Mouse (Mus musculus) CD4-positive, CD25-positive, alpha-beta regulatory T cell, adult 2 months (primary cell): ENCODE measurements around the gene E330034G19Rik.
A peak's percentile ranks its signal among the peaks of the same experiment; 100 is the strongest.
"Not testable (repeated sequence)": the region's sequence is repeated elsewhere in the genome, so short reads cannot be mapped to it uniquely, and the experiment has no call there.

Experiments
- DNase-seq: peaks from one replicate; pipeline ENCODE4 v3.0.0-alpha.2; 2012; ENCODE audit warnings: low read depth, low spot score

E330034G19Rik gene

DNA sequence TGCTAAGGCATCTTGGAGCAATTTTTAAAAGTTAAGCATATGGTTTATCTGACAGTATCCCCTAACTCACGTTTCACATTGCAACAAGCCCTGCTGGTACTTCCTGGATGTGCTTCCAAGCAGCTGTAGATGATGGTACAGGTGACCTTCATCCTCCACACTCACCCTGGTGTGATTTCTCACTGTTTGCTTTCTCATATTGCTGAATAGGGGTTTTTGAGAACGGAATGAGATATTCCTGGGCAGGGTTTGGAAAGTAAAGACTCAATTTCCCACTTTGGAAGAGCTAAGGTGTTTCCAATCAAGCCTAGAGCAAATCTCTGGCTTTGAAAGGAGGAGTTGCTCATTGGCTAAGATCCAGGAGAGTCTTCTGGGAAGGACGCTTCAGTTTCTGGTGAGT is at the start of gene E330034G19Rik:
Gene E330034G19Rik (plus strand): TSS at position 301 of the 400 bp plus-strand sequence.
- DNase-seq = no peak

DNA sequence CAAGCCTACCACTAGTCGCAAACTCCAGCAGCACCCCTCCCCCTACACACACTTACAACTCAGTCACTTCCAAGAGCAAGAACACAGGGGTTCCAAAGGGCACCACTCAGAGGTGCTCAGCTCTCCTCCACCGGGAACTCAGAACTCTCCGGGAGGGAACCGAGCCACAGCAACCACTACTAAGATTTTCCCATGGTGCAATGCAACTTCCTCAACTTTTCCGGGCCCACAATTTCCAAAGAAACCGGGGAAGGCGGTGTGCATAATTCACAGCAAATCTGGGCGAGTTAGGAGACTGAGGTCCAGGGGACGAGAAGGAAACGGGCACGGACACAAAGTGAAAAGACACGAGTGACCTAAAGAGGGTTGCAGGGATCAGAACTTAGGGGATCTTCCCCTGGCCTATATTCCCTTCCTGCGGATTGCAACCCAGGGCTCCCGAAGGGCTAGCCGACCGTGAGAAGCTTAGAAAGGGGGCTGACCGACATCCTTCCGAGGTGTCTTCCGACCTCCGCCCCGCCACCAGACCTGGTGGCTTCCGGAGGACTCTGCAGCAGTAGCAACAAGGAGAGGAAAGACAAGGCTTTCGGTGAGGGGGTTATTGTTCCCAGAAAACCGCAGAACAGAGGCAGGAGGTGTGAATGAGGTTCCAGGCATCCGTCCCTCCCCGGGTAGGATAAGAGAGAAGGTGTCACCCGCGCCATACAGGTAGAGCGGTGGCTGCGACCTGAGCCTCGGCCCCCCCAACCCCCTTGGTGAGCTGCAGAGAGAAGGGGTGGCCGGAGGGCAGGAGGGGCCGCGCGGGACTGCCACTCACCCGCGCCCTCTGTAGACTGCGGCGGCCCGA is 48.5 kb upstream of the E330034G19Rik start:
- DNase-seq = no peak

DNA sequence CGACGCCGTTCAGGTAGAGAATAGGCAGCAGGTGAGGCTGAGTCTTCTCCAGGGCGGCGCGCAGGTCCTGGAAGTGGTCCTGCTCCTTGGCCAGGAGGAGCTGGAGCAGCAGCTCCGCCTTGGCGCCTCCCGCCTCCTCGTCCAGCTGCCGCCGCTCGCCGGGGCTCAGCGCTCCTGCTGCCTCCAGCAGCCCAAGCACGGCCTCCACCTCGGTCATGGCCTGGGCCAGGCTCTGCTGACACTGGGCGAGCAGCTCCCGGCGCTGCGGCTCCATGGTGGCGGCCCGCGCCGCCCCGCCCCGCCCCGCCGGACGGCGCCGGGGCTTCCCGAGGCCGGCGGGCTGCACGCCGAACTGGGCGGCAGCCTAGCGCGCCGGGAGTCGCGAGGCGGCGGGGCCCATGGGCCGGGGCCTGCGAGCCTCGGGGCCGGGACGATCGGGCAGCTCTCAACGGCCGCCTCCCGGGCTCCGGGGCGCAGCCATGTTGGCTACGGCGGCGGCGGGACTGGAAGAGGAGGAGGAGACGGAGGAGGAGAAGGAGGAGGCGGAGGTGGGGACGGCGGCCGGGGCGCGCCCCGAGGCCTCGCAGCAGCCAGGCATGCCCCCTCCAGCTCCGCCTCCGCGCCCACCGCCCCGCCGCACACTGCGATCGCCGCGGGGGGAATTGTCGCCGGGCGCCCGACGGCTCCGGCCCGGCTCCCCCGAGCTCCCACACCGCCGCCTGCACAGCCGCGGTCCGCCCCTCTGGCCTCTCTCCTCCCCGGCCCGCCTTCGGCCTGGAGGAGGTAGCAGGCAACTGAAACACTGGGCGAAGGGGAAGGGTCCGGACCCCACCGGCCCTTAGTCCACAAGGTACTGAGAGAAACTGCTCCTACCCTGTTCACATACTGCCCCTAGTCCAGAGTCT is 47.6 kb upstream of the E330034G19Rik start, which contains the start of gene Dlg5:
Gene Dlg5 (minus strand): TSS at position 744 of the 905 bp plus-strand sequence.
- no peak for DNase-seq

DNA sequence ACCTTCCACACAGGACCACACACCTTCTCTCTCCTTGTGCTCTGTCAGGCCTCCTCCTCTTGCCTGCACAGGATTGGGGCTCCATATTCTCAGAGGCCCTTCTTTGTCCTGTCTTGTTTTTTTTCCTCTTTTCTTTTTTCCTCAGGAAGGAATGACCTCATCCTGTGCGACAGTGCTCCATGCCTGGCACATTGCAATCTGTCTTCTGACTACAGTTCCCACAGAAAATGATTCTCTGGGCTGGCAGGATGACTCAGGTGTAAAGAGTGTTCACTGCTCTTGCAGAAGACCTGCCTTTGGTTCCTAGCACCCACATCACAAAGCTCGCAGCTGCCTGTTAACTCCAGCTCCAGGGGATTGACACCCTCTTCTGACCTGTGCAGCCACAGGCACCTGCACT is 43.1 kb upstream of the E330034G19Rik start:
- no peak for DNase-seq

DNA sequence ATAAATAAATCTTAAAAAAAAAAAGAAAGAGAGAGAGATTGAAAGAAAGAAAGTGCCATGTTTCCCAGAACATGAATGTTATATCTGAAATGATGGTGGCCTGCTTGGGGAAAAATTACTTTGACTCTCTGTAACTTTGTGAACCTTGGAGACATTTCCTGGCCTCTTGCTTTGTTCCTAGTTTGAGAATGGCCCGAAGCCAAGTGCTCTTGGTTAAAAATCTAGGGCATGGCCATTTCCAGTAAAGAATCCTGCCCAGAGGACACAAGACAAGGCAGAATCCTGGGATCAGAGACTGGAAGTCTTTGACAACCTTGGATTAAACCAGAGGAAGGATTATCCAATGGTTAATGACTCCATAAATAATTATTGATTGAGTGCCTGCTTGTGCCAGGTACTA is 41.7 kb upstream of the E330034G19Rik start:
- DNase-seq = no peak

DNA sequence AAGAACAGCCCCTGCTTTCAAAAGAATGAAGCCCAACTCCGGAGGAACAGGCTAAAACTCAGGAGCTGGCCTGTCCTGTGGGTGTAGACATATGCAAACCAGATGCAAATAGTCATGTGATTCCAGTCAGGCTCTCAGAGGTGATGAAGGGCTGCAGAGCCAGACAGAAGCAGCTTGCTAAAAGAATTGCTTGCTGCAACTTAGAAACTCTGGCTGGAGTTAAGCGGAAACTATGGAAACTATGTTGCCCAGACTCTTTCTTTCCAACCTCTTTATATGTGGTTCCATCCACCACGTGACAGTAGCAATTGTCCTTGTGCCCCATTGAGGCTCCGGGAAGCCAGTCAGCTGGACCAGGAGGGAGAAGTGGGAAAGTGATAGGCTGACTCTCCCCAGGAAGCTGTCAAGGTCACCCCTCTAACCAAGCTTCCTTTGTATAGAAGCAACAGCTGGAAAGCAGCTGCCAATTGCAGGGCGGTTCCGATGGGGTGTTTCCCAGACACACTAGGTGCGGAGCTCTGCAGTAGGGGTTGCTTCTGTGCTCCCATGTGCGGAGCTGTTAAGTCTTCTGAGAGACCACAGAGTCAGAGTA is 39.3 kb upstream of the E330034G19Rik start:
- DNase-seq = no peak

DNA sequence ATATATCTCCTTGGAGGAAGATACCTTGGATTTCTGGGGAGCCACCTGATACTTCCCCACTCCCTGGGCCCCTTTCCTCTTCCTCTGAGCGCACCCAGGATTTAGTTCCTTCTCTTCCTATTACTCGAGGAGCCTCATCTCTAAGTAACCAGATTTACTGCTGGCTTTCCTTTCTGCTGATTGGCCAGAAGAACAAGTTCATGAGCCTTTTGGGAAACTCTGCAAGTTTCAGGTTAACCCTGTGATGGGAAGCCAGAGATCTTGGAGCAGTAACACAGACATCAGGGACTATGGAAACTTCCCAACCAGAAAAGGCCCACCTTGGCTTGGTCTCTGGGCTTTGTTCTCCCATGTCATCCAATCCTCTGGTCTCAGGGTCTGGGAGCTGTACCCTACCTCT is 37.1 kb upstream of the E330034G19Rik start:
- no peak for DNase-seq

DNA sequence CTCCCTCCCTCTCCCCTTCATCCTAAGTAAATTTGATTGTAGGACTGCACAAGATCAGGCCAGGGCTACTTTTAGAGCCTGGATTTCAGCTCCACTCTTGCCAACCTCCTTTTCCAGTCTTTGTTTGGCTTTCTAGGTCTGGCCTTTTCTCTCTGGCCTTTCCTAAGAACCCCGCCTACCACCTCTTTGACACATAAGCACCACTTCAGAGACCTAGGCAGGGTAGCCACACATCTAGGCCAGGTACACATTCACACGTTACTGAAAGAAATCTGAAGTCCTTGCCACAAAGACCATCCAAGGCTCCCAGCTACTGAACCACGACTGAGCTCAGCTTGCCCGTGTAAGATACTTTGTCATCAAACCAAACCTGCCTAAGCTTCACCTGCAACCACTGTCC is 32.6 kb upstream of the E330034G19Rik start:
- no peak for DNase-seq

DNA sequence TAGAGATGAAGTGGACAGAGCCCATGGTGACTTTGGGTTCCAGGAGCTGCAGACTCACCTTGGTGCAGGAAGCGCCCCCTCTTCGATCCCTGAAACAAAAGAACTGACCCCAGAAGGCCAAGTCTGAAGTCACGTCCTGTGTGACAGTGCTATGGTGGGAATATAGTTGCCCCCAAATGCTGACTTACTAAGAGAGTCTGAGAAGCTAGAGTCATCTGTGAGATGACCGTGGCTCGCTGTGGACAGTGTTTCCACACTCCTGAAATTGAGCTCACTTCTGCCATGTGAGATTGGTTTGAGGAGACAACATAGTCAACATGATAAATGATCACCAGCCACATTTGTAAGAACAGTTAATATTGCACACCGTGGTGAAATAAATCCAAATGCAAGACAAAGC is 30.6 kb upstream of the E330034G19Rik start:
- no peak for DNase-seq

DNA sequence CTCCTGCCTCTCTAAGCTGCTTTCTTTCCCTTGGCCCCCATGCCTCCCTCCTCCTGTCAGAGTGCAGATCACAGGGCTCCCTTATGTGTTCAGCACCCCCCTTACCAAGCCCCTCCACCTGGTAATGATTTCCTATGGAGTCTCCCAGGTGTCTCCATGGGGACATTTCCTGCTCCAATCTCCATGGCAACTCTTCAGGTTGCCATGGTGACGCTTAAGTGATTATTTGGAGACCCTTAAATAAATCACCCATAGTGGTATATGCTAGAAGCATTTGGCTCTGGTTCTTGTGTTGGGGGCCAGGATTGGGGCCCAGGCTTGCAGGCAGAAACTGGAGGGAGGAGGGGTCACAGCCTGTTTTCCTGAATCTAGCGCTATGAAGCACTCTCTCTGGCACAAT is 30.1 kb upstream of the E330034G19Rik start:
- DNase-seq = no peak

DNA sequence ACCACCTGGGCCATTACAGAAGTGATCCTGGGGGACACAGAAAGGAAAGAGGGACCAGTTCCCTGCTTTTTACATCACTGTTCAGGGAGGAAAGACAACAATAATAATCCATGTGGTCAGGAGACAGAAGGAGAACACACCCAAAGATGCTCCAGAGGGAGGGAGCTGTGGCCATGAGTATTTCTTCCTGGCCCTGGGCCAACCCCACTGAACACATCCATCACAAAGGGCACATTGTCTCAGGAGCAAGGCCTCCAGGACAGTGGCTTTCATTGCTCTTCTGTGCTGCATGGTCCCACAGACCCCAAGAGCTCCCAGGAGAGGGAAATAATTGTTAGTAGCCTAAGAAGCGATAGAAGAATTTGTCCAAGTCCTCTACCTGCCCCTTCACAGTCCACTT is 23.4 kb upstream of the E330034G19Rik start:
- DNase-seq = no peak

DNA sequence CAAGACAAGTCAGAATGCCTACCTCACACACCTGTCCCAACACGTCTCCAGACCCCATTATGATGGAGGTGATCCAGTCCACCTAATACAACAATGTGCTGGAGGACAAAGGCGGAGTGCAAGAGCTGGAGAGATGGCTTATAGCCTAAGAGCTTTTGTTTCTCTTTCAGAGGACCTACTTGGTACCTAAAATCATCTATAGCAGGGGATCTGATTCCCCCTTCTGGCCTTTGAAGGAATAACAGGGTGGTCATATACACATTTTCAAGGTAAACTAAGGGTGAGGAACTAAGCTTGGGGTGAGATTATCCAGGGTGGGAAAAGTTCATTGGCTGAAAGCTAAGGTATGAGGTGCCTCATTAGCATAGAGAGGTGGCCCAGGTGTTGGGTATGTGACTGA is 19.4 kb upstream of the E330034G19Rik start:
- DNase-seq = no peak

DNA sequence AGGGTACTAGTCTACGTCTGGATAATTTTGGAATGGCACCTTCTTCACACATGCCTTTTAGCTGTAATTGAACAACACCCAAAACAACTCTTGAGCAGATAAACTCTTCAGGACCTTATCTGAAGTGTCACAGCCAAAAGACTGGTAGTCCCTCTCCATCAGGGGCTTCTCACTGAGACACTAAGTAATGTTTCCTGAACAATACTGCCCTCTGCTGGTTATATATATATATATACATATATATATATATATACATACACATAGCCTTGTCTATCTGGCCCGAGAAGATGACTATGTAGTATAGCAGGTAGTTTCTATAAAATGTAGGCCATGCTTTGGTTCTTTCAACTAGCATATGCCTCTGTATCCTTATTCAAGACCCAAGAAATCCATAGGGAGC is 17.5 kb upstream of the E330034G19Rik start:
- DNase-seq = no peak

DNA sequence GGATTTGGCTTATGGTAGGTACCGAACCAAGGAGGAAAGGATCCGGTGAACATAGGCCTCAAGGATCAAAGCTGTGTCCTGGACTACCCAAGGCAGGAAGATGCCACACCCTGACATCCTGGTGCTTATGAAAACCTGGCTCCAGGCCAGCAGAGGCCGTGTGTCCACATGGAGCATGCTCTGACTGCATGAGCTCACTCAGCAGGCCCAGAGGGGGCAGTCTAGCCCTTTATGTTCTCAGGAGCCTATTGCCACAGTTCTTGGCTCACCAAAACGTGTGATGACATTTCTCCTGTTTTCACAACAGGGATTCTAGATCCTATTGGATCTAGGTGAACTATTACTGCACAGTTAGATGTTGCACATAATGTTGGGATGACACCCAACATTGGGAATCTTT is 11.7 kb upstream of the E330034G19Rik start:
- no peak for DNase-seq

DNA sequence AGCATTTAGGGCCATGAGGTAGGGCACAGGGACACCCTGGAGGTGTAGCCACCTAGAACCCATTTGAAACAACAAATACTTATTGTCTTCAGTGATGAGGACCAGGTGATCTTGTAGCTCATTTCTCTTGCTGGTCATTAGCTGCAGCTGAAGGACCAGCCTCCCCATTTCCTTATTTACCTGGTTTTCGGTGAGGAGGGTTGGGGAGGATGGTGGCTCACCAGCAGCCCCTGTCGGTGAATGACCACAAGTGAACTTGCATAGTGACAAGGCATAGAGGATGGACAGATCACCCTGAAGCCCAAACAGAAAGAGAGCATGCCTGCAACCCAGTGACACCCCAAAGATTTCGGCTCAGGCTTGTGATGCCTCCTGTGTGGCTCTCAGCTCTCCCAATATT is 10.7 kb upstream of the E330034G19Rik start:
- DNase-seq = no peak

DNA sequence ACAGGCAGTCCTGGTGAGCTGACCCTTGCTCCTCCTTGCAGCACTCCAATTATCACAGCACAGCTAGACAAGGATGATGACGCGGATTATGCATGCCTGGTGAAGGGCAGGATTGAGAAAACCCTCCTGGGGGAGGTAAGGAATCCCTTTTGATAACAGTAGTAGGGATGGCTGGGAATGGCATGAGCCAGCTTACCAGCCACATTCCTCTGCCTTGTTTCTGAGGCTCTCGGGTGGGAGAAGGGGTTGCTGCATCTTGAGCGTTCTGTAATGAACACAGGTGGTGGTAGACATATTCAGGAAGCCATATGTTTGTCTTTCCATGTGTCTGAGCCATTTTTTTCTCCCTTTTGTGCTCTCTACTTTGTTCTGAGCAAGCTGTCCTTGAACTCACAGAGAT is 6.9 kb upstream of the E330034G19Rik start:
- no peak for DNase-seq

DNA sequence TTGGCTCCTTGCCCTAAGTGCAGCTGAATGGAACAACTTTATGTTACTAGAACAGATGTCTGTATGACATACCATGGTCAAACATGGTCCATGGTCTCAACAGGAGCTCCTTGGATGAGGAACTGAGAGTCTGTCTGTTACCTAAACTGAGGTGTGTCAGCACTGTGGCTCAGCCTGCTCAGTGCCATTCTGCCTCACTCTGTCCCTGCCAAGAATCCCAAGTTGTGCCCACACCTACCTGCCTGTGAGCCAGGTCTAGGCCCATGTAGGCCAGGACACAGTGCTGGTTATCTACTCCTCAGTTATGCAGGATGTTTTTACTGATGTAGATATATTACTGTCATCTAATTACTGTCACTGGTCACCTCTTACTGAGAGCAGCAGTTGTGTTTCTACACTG is 2.3 kb upstream of the E330034G19Rik start:
- DNase-seq = no peak

DNA sequence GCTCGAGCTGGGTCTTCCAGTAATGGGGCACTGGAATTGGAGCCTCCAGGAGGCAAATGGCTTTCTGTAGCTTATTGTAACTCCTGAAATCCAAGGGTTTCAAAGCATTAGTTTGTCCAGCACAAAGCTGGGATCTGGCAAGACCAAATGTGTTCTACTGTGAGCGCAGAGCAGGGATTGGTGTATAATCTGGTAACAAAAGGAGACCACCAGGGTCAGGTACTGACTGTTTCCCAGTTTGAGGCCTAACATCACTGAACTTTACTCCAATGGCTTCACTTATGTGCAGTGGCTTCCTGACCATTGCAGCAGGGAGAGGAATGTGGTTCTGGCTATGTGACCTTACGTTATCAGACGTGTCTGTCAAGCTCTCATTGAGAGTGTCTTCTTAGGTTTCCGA is 617 bp downstream of the E330034G19Rik start:
- DNase-seq = no peak

DNA sequence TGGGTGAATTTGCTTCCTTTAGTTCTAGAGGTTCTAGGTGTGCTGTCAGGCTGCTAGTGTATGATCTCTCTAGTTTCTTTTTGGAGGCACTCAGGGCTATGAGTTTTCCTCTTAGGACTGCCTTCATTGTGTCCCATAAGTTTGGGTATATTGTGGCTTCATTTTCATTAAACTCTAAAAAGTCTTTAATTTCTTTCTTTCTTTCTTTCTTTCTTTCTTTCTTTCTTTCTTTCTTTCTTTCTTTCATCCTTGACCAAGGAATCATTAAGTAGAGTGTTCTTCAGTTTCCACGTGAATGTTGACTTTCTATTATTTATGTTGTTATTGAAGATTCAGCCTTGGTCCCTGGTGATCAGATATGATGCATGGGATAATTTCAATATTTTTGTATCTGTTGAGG is 9.1 kb downstream of the E330034G19Rik start:
- DNase-seq = not testable (repeated sequence)

DNA sequence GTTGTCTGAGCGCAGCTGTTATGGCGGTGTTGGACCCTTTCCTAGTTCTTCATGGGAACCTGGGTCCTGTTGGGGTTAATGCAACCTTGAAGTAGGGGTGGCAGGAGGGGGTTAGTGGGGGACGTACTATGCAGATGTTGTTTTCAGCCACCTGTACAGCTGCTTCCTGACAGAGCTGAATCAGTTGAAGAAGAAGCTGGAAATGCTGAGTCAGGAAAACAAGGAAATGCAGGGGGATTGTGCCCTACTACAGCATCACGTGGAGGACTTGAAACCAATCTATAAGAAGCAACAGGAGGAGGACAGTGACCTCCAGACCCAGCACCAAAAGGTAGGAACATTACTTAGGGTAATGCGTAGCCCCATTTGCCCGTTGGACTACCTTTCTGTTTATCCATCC is 13.7 kb downstream of the E330034G19Rik start:
- no peak for DNase-seq

DNA sequence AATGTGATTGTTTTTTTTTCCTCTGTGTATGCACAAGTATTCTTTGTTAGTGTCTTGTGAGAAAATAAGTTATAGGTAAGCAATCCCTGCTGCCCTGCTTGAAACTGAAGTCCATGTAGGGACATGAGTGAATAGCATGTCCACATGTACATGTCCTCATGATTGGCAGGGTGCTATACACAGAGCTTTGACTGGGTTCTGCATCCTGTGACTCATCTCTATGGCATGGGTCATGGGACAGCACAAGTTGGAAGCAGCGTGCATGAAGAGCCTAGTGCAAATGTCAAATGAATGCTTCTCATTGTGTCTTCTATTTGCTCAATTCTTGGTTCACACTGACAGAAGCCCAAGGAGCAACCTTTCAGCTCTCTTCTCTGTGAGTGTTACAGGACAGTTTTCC is 14.1 kb downstream of the E330034G19Rik start:
- no peak for DNase-seq

DNA sequence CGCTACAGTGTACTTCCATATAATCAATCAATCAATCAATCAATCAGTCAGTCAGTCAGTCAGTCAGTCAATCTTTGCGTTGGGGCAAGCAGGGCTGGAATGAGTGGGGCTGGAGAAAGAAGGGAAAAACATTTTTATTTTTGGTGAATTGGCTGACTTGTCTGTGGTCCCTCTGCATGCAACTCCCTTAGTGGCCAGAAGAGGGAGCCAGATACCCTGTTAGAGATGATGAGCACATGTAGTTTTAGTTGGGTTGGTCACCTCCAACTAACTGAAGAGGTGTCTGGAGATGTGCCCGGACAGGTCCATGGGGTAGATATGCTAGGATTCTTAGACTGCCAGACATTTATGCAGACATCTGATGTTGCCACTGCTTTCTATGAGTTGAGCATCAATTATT is 18.1 kb downstream of the E330034G19Rik start:
- DNase-seq = peak; percentile 58
